Mouse (Mus musculus) C2C12 (cell line): ENCODE measurements around the gene Plekhg3. TPM values are rescaled to one million over a fixed set of nuclear protein-coding genes. Genes with fewer than 3 reads are reported as not detected.

Experiments
- H3K27me3 ChIP-seq: one replicate; pipeline ENCODE4 v1.6.1; 2011; ENCODE audit not compliant: control insufficient read depth, insufficient read depth, insufficient read length
- H3K36me3 ChIP-seq: one replicate; pipeline ENCODE4 v1.6.1; 2011; ENCODE audit not compliant: control insufficient read depth, insufficient read depth
- H3K4me3 ChIP-seq: one replicate; pipeline ENCODE4 v1.5.1; 2011; ENCODE audit warnings: mild to moderate bottlenecking, control low read depth; ENCODE audit not compliant: poor library complexity, insufficient read depth, severe bottlenecking
- H3K79me2 ChIP-seq: one replicate; pipeline ENCODE4 v1.6.1; 2011; ENCODE audit not compliant: control insufficient read depth, insufficient read depth
- H3K79me3 ChIP-seq: one replicate; pipeline ENCODE4 v1.6.1; 2011; ENCODE audit warnings: low read depth, control low read depth
- H3ac ChIP-seq: one replicate; pipeline ENCODE3; 2011; ENCODE audit warnings: low read depth; ENCODE audit not compliant: control insufficient read depth, insufficient read length
- CEBPB ChIP-seq: IDR thresholded peaks from one replicate; pipeline ENCODE4 v1.6.1; 2011; ENCODE audit warnings: low read depth, mild to moderate bottlenecking, control low read depth, moderate library complexity
- CTCF ChIP-seq: IDR thresholded peaks from one replicate; pipeline ENCODE4 v1.5.1; 2011; ENCODE audit not compliant: control insufficient read depth, insufficient read depth, insufficient read length
- FOSL1 ChIP-seq: IDR thresholded peaks from one replicate; pipeline ENCODE4 v1.8.0; 2011; ENCODE audit warnings: mild to moderate bottlenecking, low read length; ENCODE audit not compliant: poor library complexity, insufficient read depth, severe bottlenecking
- MAX ChIP-seq: IDR thresholded peaks from one replicate; pipeline ENCODE4 v1.6.1; 2011; ENCODE audit warnings: mild to moderate bottlenecking, control low read depth
- MYOD1 ChIP-seq: IDR thresholded peaks from one replicate; pipeline ENCODE4 v1.6.1; 2011; ENCODE audit warnings: low read depth; ENCODE audit not compliant: control insufficient read depth, insufficient read length
- MYOG ChIP-seq: IDR thresholded peaks from one replicate; pipeline ENCODE4 v1.6.1; 2011; ENCODE audit not compliant: control insufficient read depth, insufficient read length; ENCODE audit errors: extremely low read depth
- USF1 ChIP-seq: IDR thresholded peaks from one replicate; pipeline ENCODE4 v1.6.1; 2011; ENCODE audit warnings: low read depth, mild to moderate bottlenecking, control low read depth, moderate library complexity
- polyA plus RNA-seq: library from polyadenylated mRNA; unstranded; fragments of >200 nt; fragmentation: generic; extraction: Trizol; gene quantifications from one replicate; pipeline ENCODE4 v1.2.1, GENCODE M21; 2012; ENCODE audit warnings: missing spikeins

The Plekhg3 gene
- polyA plus RNA-seq, 1 experiment = 9.3 TPM

- H3K27me3 ChIP-seq = no peaks in the 10 kb centered on the region
- no peaks in the 10 kb centered on the region for H3K36me3 ChIP-seq
- H3K4me3 ChIP-seq = no peak overlapping the region
- no peaks in the 10 kb centered on the region for H3K79me2 ChIP-seq
- TF ChIP-seq MYOD1 (no peak), FOSL1 (no peak), MAX (no peak), CEBPB (no peak), CTCF (no peak)
- H3ac ChIP-seq = no peak overlapping the region
- no peaks in the 10 kb centered on the region for H3K79me3 ChIP-seq
These were observed 15.8 kb upstream of the Plekhg3 start for GRCm38 (mm10) chr12:76514842-76515241.

GRCm38 (mm10) chr12:76518000-76518399 is 12.7 kb upstream of the Plekhg3 start:
- Histone ChIP-seq H3K79me3 (no peaks in the 10 kb centered on the region), H3K4me3 (no peak overlapping the region), H3K79me2 (no peaks in the 10 kb centered on the region), H3ac (no peak overlapping the region), H3K36me3 (no peaks in the 10 kb centered on the region), H3K27me3 (no peaks in the 10 kb centered on the region)
- no peak for TF ChIP-seq FOSL1

GRCm38 (mm10) chr12:76518909-76519842 is 11.5 kb upstream of the Plekhg3 start:
- TF ChIP-seq FOSL1 (no peak), MAX (no peak), MYOD1 (no peak), USF1 (no peak), CEBPB (no peak), MYOG (no peak), CTCF (no peak)

GRCm38 (mm10) chr12:76523654-76524053 is 7.0 kb upstream of the Plekhg3 start:
- H3K27me3 ChIP-seq = no peaks in the 10 kb centered on the region
- no peaks in the 10 kb centered on the region for H3K36me3 ChIP-seq
- H3ac ChIP-seq = no peak overlapping the region
- H3K79me3 ChIP-seq = no peaks in the 10 kb centered on the region
- H3K4me3 ChIP-seq = no peak overlapping the region
- no peaks in the 10 kb centered on the region for H3K79me2 ChIP-seq
- TF ChIP-seq CEBPB (no peak), MYOD1 (no peak), CTCF (no peak), FOSL1 (no peak), USF1 (no peak), MAX (no peak), MYOG (no peak)

More at GRCm38 (mm10) chr12:76518909-76519842, 11.5 kb upstream of the Plekhg3 start:
- Histone ChIP-seq H3K4me3 (no peak overlapping the region), H3K79me3 (no peaks in the 10 kb centered on the region), H3K79me2 (no peaks in the 10 kb centered on the region), H3K36me3 (no peaks in the 10 kb centered on the region), H3ac (no peak overlapping the region), H3K27me3 (no peaks in the 10 kb centered on the region)

- no peaks in the 10 kb centered on the region for H3K36me3 ChIP-seq
- no peaks in the 10 kb centered on the region for H3K79me2 ChIP-seq
- H3K79me3 ChIP-seq = no peaks in the 10 kb centered on the region
- no peak overlapping the region for H3ac ChIP-seq
- TF ChIP-seq FOSL1 (no peak), MAX (no peak), USF1 (no peak), CEBPB (no peak), MYOG (no peak), MYOD1 (no peak), CTCF (no peak)
- no peaks in the 10 kb centered on the region for H3K27me3 ChIP-seq
- no peak overlapping the region for H3K4me3 ChIP-seq
These were observed 5.8 kb upstream of the Plekhg3 start for GRCm38 (mm10) chr12:76524915-76525314.

GRCm38 (mm10) chr12:76527245-76527881 is 3.3 kb upstream of the Plekhg3 start:
- Histone ChIP-seq H3K4me3 (no peak overlapping the region), H3K79me2 (no peaks in the 10 kb centered on the region), H3ac (no peak overlapping the region), H3K36me3 (no peaks in the 10 kb centered on the region), H3K79me3 (no peaks in the 10 kb centered on the region), H3K27me3 (no peaks in the 10 kb centered on the region)
- TF ChIP-seq USF1 (no peak), MYOG (no peak), CTCF (no peak), MAX (no peak), FOSL1 (no peak)
